Mouse (Mus musculus): ENCODE measurements around the gene Trim17. TPM values are rescaled to one million over a fixed set of nuclear protein-coding genes. Genes with fewer than 3 reads are reported as not detected.
A peak's percentile ranks its signal among the peaks of the same experiment; 100 is the strongest.

Gene Trim17
- total and polyA plus RNA-seq, 3 experiments: 0.50 to 0.82 TPM; not detected in 1

DNA sequence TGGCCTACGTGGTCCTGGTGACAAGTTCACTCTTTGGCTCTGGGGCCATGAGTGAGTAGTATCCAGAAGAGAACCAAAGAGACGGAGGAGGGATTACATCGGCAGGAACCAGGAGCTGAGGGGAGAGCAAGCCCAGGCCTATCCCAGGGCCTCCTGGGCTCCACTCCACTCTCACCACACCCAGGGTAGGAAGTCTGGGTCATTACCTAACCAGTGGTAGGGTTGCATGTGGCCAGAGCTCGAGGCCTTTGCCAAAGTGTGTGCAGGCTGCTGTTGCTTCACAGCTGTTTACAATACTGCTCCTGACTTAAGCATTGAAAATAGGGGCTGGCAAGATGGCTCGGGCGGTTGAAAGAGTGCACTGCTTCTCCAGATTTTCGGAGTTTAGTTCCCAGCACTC is 25.2 kb downstream of the Trim17 start:
- peaks cover 50% of the 10 kb centered on the region for H3K79me2 ChIP-seq (ENCODE audit: control insufficient read depth, insufficient read depth, low read length, poor library complexity)
- H3K4me1 ChIP-seq (ENCODE audit: control insufficient read depth in 1 of 2, insufficient read depth in 2 of 2, low read length in 2 of 2): peaks cover 15 to 16% of the 10 kb centered on the region in 2 experiments
- no peak for DNase-seq (ENCODE audit: low read depth, low spot score)
- H3K36me3 ChIP-seq (ENCODE audit: control insufficient read depth in 1 of 2, insufficient read depth in 2 of 2, low read length in 2 of 2): peaks cover 7 to 20% of the 10 kb centered on the region in 2 experiments; a peak in 3 of 4 replicates
- TF ChIP-seq CTCF (IDR thresholded peaks at IDR 0.05 in 2 of 3, conservative IDR thresholded peaks at IDR 0.05 in 1 of 3; ENCODE audit: control insufficient read depth in 1 of 3, insufficient read depth in 1 of 3, low read depth in 2 of 3, low read length in 3 of 3, poor library complexity in 1 of 3, severe bottlenecking in 1 of 3) (no peak), TBP (IDR thresholded peaks at IDR 0.05; ENCODE audit: low read depth, low read length) (no peak), RAD21 (IDR thresholded peaks at IDR 0.05; ENCODE audit: low read depth, low read length) (no peak), NRF1 (IDR thresholded peaks at IDR 0.05; ENCODE audit: insufficient read depth, low read depth, low read length, poor library complexity, severe bottlenecking) (no peak), GATA1 (IDR thresholded peaks at IDR 0.05; ENCODE audit: low read depth, low read length) (no peak), MAFK (IDR thresholded peaks at IDR 0.05; ENCODE audit: borderline replicate concordance, low read depth, low read length) (no peak), TCF12 (IDR thresholded peaks at IDR 0.05; ENCODE audit: low read depth, low read length) (no peak), CHD1 (IDR thresholded peaks at IDR 0.05; ENCODE audit: low read depth, low read length) (no peak), SIN3A (IDR thresholded peaks at IDR 0.05; ENCODE audit: low read length) (no peak), MYC (IDR thresholded peaks at IDR 0.05; ENCODE audit: low read depth, low read length) (no peak), CHD2 (IDR thresholded peaks at IDR 0.05; ENCODE audit: low read length) (no peak), ETS1 (IDR thresholded peaks at IDR 0.05; ENCODE audit: low read depth, low read length) (no peak)
- no peaks in the 10 kb centered on the region for H3K27me3 ChIP-seq (ENCODE audit: control insufficient read depth in 1 of 2, insufficient read depth in 2 of 2, low read length in 2 of 2)
- H3K9me3 ChIP-seq (replicated peaks; ENCODE audit: insufficient read depth, low read length): no peaks in the 10 kb centered on the region
- H3K9ac ChIP-seq (ENCODE audit: control insufficient read depth, low read depth, low read length, poor library complexity, severe bottlenecking): peak overlapping the region; percentile 81
- peak overlapping the region; percentile 88 to 97 for H3K4me3 ChIP-seq (ENCODE audit: control insufficient read depth in 1 of 2, insufficient read depth in 1 of 2, low read depth in 2 of 2, low read length in 2 of 2)
- no peak overlapping the region for H3K27ac ChIP-seq (ENCODE audit: control insufficient read depth, low read depth, low read length)

- H3K79me2 ChIP-seq (ENCODE audit: control insufficient read depth, insufficient read depth, low read length, poor library complexity): peaks cover 48% of the 10 kb centered on the region
- no peak overlapping the region for H3K9ac ChIP-seq (ENCODE audit: control insufficient read depth, low read depth, low read length, poor library complexity, severe bottlenecking)
- no peak overlapping the region for H3K27ac ChIP-seq (ENCODE audit: control insufficient read depth, low read depth, low read length)
- peaks cover 15 to 16% of the 10 kb centered on the region in 2 experiments for H3K4me1 ChIP-seq (ENCODE audit: control insufficient read depth in 1 of 2, insufficient read depth in 2 of 2, low read length in 2 of 2)
- H3K36me3 ChIP-seq (ENCODE audit: control insufficient read depth in 1 of 2, insufficient read depth in 2 of 2, low read length in 2 of 2): peaks cover 7 to 19% of the 10 kb centered on the region in 2 experiments; a peak in 3 of 4 replicates
- H3K27me3 ChIP-seq (ENCODE audit: control insufficient read depth in 1 of 2, insufficient read depth in 2 of 2, low read length in 2 of 2): no peaks in the 10 kb centered on the region
- no peak overlapping the region for H3K4me3 ChIP-seq (ENCODE audit: control insufficient read depth in 1 of 2, insufficient read depth in 1 of 2, low read depth in 2 of 2, low read length in 2 of 2)
- TF ChIP-seq CHD2 (IDR thresholded peaks at IDR 0.05; ENCODE audit: low read length) (no peak), KAT2A (conservative IDR thresholded peaks at IDR 0.05; ENCODE audit: low read depth, low read length) (no peak), HCFC1 (IDR thresholded peaks at IDR 0.05; ENCODE audit: low read depth, low read length) (no peak), BHLHE40 (IDR thresholded peaks at IDR 0.05; ENCODE audit: borderline replicate concordance, low read depth, low read length) (no peak), SIN3A (IDR thresholded peaks at IDR 0.05; ENCODE audit: low read length) (no peak), ZKSCAN1 (IDR thresholded peaks at IDR 0.05; ENCODE audit: low read depth, low read length) (no peak), TCF12 (IDR thresholded peaks at IDR 0.05; ENCODE audit: low read depth, low read length) (no peak), ZC3H11A (IDR thresholded peaks at IDR 0.05; ENCODE audit: low read depth, low read length) (no peak)
- no peak for DNase-seq (ENCODE audit: low read depth, low spot score)
- H3K9me3 ChIP-seq (replicated peaks; ENCODE audit: insufficient read depth, low read length): no peaks in the 10 kb centered on the region
Observed at GRCm38 (mm10) chr11:58980381-58980990, 26.0 kb downstream of the Trim17 start.

Data from MEL (cell line).